Comparison of ENCODE assay signal across 8 mouse cellular contexts in genomic region chr11:105312311-105312942, GRCm38 (mm10). TPM values are rescaled to one million over a fixed set of nuclear protein-coding genes. Genes with fewer than 3 reads are reported as not detected.
A peak's percentile ranks its signal among the peaks of the same experiment; 100 is the strongest.
DNase-seq lines count a peak whose midpoint lies in the region; ATAC-seq lines count a peak whose summit lies in the region.

No protein-coding gene starts in this region.

- peak overlapping the region; percentile 37; the same call in 1 of the 2 replicates for H3K9ac ChIP-seq in heart, embryonic 12.5 days
- H3K9ac ChIP-seq in midbrain, embryonic 11.5 days (ENCODE audit: low read length): peak overlapping the region; percentile 9; the same call in 1 of the 2 replicates
- no peak overlapping the region for H3K9ac ChIP-seq in midbrain, embryonic 16.5 days (ENCODE audit: low read depth, low read length)
- H3K9ac ChIP-seq in stomach, embryonic 14.5 days (replicated peaks; ENCODE audit: low read depth, low read length): no peak overlapping the region

- H3K4me3 ChIP-seq in heart, embryonic 12.5 days: no peak overlapping the region
- no peak overlapping the region for H3K4me3 ChIP-seq in midbrain, embryonic 11.5 days (ENCODE audit: low read depth, low read length)
- H3K4me3 ChIP-seq in midbrain, embryonic 16.5 days (ENCODE audit: low read depth, low read length): no peak overlapping the region
- H3K4me3 ChIP-seq in stomach, embryonic 14.5 days (ENCODE audit: low read depth, low read length): no peak overlapping the region

- peak overlapping the region; percentile 79 for H3K27ac ChIP-seq in heart, embryonic 12.5 days (ENCODE audit: poor library complexity, severe bottlenecking)
- no peak overlapping the region; the same call in 1 of the 2 replicates for H3K27ac ChIP-seq in midbrain, embryonic 11.5 days (ENCODE audit: low read depth, low read length)
- no peak overlapping the region for H3K27ac ChIP-seq in midbrain, embryonic 16.5 days (ENCODE audit: low read length)
- peak overlapping the region; percentile 8; the same call in 1 of the 2 replicates for H3K27ac ChIP-seq in stomach, embryonic 14.5 days (ENCODE audit: low read length)

- no peak for DNase-seq in heart, adult 8-10 months (ENCODE audit: low spot score)
- DNase-seq in midbrain, embryonic 11.5 days (ENCODE audit: low spot score, missing footprints): peak; percentile 89
- DNase-seq in forelimb bud, embryonic 11.5 days (ENCODE audit: low read depth, low spot score): peak; percentile 43
- DNase-seq in cerebellum, adult 9-11 months: no peak

- H3K4me2 ChIP-seq in heart, embryonic 12.5 days: peak overlapping the region; percentile 18
- no peak overlapping the region for H3K4me2 ChIP-seq in midbrain, embryonic 11.5 days
- no peak overlapping the region for H3K4me2 ChIP-seq in midbrain, embryonic 16.5 days (ENCODE audit: low read length)
- no peak overlapping the region for H3K4me2 ChIP-seq in stomach, embryonic 14.5 days (replicated peaks; ENCODE audit: low read depth, low read length)

- no peaks in the 10 kb centered on the region for H3K9me3 ChIP-seq in heart, embryonic 12.5 days (replicated peaks)
- H3K9me3 ChIP-seq in midbrain, embryonic 11.5 days (ENCODE audit: control insufficient read depth, low read length): no peaks in the 10 kb centered on the region
- no peaks in the 10 kb centered on the region for H3K9me3 ChIP-seq in midbrain, embryonic 16.5 days (replicated peaks; ENCODE audit: control insufficient read depth, low read length, poor library complexity, severe bottlenecking)
- no peaks in the 10 kb centered on the region for H3K9me3 ChIP-seq in stomach, embryonic 14.5 days (ENCODE audit: control insufficient read depth, low read depth, low read length)

- peaks cover 65% of the 10 kb centered on the region for H3K4me1 ChIP-seq in heart, embryonic 12.5 days (replicated peaks)
- H3K4me1 ChIP-seq in midbrain, embryonic 11.5 days (ENCODE audit: control insufficient read depth, insufficient read depth, low read length): peaks cover 34% of the 10 kb centered on the region
- peaks cover 16% of the 10 kb centered on the region for H3K4me1 ChIP-seq in midbrain, embryonic 16.5 days (ENCODE audit: control insufficient read depth, insufficient read depth, low read length)
- H3K4me1 ChIP-seq in stomach, embryonic 14.5 days (ENCODE audit: control insufficient read depth, insufficient read depth, low read length): peaks cover 17% of the 10 kb centered on the region

- no peaks in the 10 kb centered on the region for H3K27me3 ChIP-seq in heart, embryonic 12.5 days (replicated peaks)
- no peaks in the 10 kb centered on the region for H3K27me3 ChIP-seq in midbrain, embryonic 11.5 days (ENCODE audit: control insufficient read depth, insufficient read depth, low read length)
- no peaks in the 10 kb centered on the region for H3K27me3 ChIP-seq in midbrain, embryonic 16.5 days (ENCODE audit: control insufficient read depth, insufficient read depth, low read depth, low read length)
- H3K27me3 ChIP-seq in stomach, embryonic 14.5 days (ENCODE audit: control insufficient read depth, insufficient read depth, low read length): no peaks in the 10 kb centered on the region

- WGBS in heart, embryonic 12.5 days: 28% methylated on average over 12 of the region's 12 CpGs
- WGBS in midbrain, embryonic 11.5 days: 63% methylated on average over 12 of the region's 12 CpGs
- WGBS in midbrain, embryonic 16.5 days: 60% methylated on average over 12 of the region's 12 CpGs
- 42% methylated on average over 12 of the region's 12 CpGs for WGBS in stomach, embryonic 14.5 days

- ATAC-seq in heart, embryonic 12.5 days (ENCODE audit: insufficient number of reproducible peaks, low FRiP score): no peak
- no peak for ATAC-seq in midbrain, embryonic 11.5 days (ENCODE audit: low FRiP score)
- no peak for ATAC-seq in midbrain, embryonic 16.5 days
- peak; percentile 47; the same call in 1 of the 2 replicates for ATAC-seq in stomach, embryonic 14.5 days (ENCODE audit: insufficient number of reproducible peaks, insufficient read depth, low FRiP score, low read depth)
- no peak for ATAC-seq in activated CD4-positive, CD25-positive, alpha-beta regulatory T cell, adult 4 months

- H3K36me3 ChIP-seq in heart, embryonic 12.5 days: no peaks in the 10 kb centered on the region
- H3K36me3 ChIP-seq in midbrain, embryonic 11.5 days (ENCODE audit: control insufficient read depth, insufficient read depth, low read length): no peaks in the 10 kb centered on the region
- no peaks in the 10 kb centered on the region for H3K36me3 ChIP-seq in midbrain, embryonic 16.5 days (ENCODE audit: control insufficient read depth, insufficient read depth, low read length)
- no peaks in the 10 kb centered on the region for H3K36me3 ChIP-seq in stomach, embryonic 14.5 days (ENCODE audit: control insufficient read depth, insufficient read depth, low read length)

RNA-seq across cellular contexts. Expression of gene Mrc2, which starts 20.0 kb away (rescaled TPM):
- polyA plus RNA-seq in heart, embryonic 12.5 days (2016; fragmentation: Nextera tagmentation; extraction: Ambion mirVana): 16.0 and 16.3 TPM in 2 replicates
- 10 to 100 TPM in 3 of 4 experiments, 1 to 10 TPM in 1; 9.8 to 13.3 (median 13.0) TPM for total RNA-seq in heart, adult 8-10 months (2022)
- 6.7 and 7.0 TPM in 2 replicates for polyA plus RNA-seq in midbrain, embryonic 11.5 days (2014; fragmentation: Nextera tagmentation; extraction: Ambion mirVana)
- 3.8 and 4.5 TPM in 2 replicates for polyA plus RNA-seq in midbrain, embryonic 16.5 days (2015; fragmentation: Nextera tagmentation; extraction: Ambion mirVana)
- 10.4 and 12.3 TPM in 2 replicates for polyA plus RNA-seq in stomach, embryonic 14.5 days (2014; fragmentation: Nextera tagmentation; extraction: Ambion mirVana)
- polyA plus RNA-seq in activated CD4-positive, CD25-positive, alpha-beta regulatory T cell, adult 4 months (2017; shearing (Covaris generic)): not detected

Comparison
In these comparisons a context has a peak if more than half of its experiments do, and no peak if none do; other contexts are left out.
1. H3K9ac ChIP-seq: peak in heart, embryonic 12.5 days (single experiment) and midbrain, embryonic 11.5 days (single experiment); none in midbrain, embryonic 16.5 days (single experiment) and stomach, embryonic 14.5 days (single experiment).
2. H3K27ac ChIP-seq: peak in heart, embryonic 12.5 days (single experiment) and stomach, embryonic 14.5 days (single experiment); none in midbrain, embryonic 11.5 days (single experiment) and midbrain, embryonic 16.5 days (single experiment).
3. DNase-seq: peak in midbrain, embryonic 11.5 days (single experiment) and forelimb bud, embryonic 11.5 days (single experiment); none in heart, adult 8-10 months (single experiment) and cerebellum, adult 9-11 months (single experiment).